Comparison of ENCODE assay signal across 30 mouse cellular contexts in genomic region chr7:91767648-91768047, GRCm38 (mm10).
"Had no signal": no experiment of that assay in that cellular context is flagged by ENCODE, and none has a peak within 500 bp of the region (broad histone marks: within the 10 kb centered on the region; RNA-seq: fewer than 3 reads in every experiment).

No protein-coding gene starts in this region.

- DNase-seq: left cerebral cortex, postnatal 4 days; liver; liver, embryonic 13.5 days; liver, postnatal 0 days; lung, adult 18-20 months; lung, adult 2 months; lung, embryonic 14.5 days; lung, postnatal 10 days; lung, postnatal 14 days; lung, postnatal 36 days; lung, postnatal 4 days; midbrain, embryonic 14.5 days had no signal

- H3K9ac ChIP-seq: limb, embryonic 12.5 days; limb, embryonic 13.5 days; limb, embryonic 15.5 days; liver, embryonic 12.5 days; liver, embryonic 13.5 days; liver, embryonic 14.5 days; liver, embryonic 15.5 days; liver, postnatal 0 days; lung, embryonic 14.5 days; lung, embryonic 15.5 days; midbrain, embryonic 12.5 days; midbrain, embryonic 13.5 days; midbrain, embryonic 15.5 days; neural tube, embryonic 12.5 days had no signal

- H3K4me3 ChIP-seq: limb, embryonic 10.5 days; limb, embryonic 12.5 days; limb, embryonic 13.5 days; limb, embryonic 15.5 days; liver, embryonic 12.5 days; liver, embryonic 13.5 days; liver, embryonic 15.5 days; lung, embryonic 15.5 days; megakaryocyte, embryonic 14.5 days; midbrain, embryonic 10.5 days; midbrain, embryonic 12.5 days; midbrain, embryonic 13.5 days; midbrain, embryonic 15.5 days; myocyte; neural tube, embryonic 12.5 days had no signal

- H3K4me1 ChIP-seq: limb, embryonic 10.5 days; limb, embryonic 12.5 days; limb, embryonic 13.5 days; limb, embryonic 15.5 days; liver, embryonic 12.5 days; liver, embryonic 13.5 days; liver, embryonic 15.5 days; lung, embryonic 15.5 days; midbrain, embryonic 10.5 days; midbrain, embryonic 12.5 days; midbrain, embryonic 13.5 days; midbrain, embryonic 15.5 days; neural tube, embryonic 12.5 days had no signal

- H3K36me3 ChIP-seq: limb, embryonic 10.5 days; limb, embryonic 12.5 days; limb, embryonic 13.5 days; limb, embryonic 15.5 days; liver, embryonic 12.5 days; liver, embryonic 13.5 days; liver, embryonic 15.5 days; lung, embryonic 15.5 days; midbrain, embryonic 10.5 days; midbrain, embryonic 12.5 days; midbrain, embryonic 13.5 days; midbrain, embryonic 15.5 days; neural tube, embryonic 12.5 days had no signal

- H3K27me3 ChIP-seq: limb, embryonic 12.5 days; limb, embryonic 13.5 days; limb, embryonic 15.5 days; liver, embryonic 12.5 days; liver, embryonic 13.5 days; liver, embryonic 15.5 days; lung, embryonic 15.5 days; megakaryocyte, embryonic 14.5 days; midbrain, embryonic 12.5 days; midbrain, embryonic 13.5 days; midbrain, embryonic 15.5 days; neural tube, embryonic 12.5 days had no signal

- H3K9me3 ChIP-seq: limb, embryonic 10.5 days; limb, embryonic 12.5 days; limb, embryonic 13.5 days; limb, embryonic 15.5 days; liver, embryonic 12.5 days; liver, embryonic 13.5 days; liver, embryonic 15.5 days; lung, embryonic 15.5 days; megakaryocyte, embryonic 14.5 days; midbrain, embryonic 10.5 days; midbrain, embryonic 12.5 days; midbrain, embryonic 13.5 days; midbrain, embryonic 15.5 days; neural tube, embryonic 12.5 days had no signal

- H3K4me2 ChIP-seq: limb, embryonic 12.5 days; limb, embryonic 13.5 days; limb, embryonic 15.5 days; liver, embryonic 11.5 days; liver, embryonic 12.5 days; liver, embryonic 13.5 days; liver, embryonic 15.5 days; lung, embryonic 14.5 days; lung, embryonic 15.5 days; midbrain, embryonic 11.5 days; midbrain, embryonic 12.5 days; midbrain, embryonic 13.5 days; midbrain, embryonic 15.5 days; neural tube, embryonic 12.5 days had no signal

- H3K27ac ChIP-seq: limb, embryonic 10.5 days; limb, embryonic 12.5 days; limb, embryonic 13.5 days; limb, embryonic 15.5 days; liver, embryonic 12.5 days; liver, embryonic 13.5 days; liver, embryonic 14.5 days; liver, embryonic 15.5 days; lung, embryonic 15.5 days; macrophage; midbrain, embryonic 10.5 days; midbrain, embryonic 12.5 days; midbrain, embryonic 13.5 days; midbrain, embryonic 15.5 days; neural tube, embryonic 12.5 days had no signal
